Mouse (Mus musculus): ENCODE results near the gene Gm10318. TPM values are rescaled to one million over a fixed set of nuclear protein-coding genes. Genes with fewer than 3 reads are reported as not detected.

Gene Gm10318
- polyA plus RNA-seq, 1 experiment from 2014 or later = not detected

GRCm38 (mm10) chr10:77839006-77839405 is 13.7 kb upstream of the Gm10318 start:
- 76% methylated on average over 6 of the region's 6 CpGs for WGBS
- H3K4me1 ChIP-seq (replicated peaks; ENCODE audit: control insufficient read depth, insufficient read depth, low read length) = no peaks in the 10 kb centered on the region

DNA sequence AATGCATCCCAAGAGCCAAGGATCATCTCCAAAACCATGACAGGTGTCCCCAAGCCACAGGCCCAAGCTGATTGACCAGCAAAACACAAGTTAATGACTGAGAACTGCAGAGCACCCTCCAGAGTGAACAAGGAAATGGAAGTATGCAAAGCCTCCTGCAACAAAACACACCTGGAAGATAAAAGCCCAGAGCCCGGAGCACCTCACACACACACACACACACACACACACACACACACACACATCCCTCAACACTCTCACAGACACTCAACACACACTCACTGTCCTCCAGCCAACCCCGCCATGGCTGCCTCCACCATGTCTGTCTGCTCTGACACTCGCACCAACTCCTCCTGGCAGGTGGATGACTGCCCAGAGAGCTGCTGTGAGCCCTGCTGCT is 6.2 kb upstream of the Gm10318 start, which contains the start of gene Gm36176:
Gene Gm36176, plus strand, starts transcription at position 301 of the 400 bp plus-strand sequence.
- Histone ChIP-seq H3K4me1 (replicated peaks; ENCODE audit: control insufficient read depth, insufficient read depth, low read length) (no peaks in the 10 kb centered on the region), H3K27me3 (ENCODE audit: control insufficient read depth, insufficient read depth, low read length) (no peaks in the 10 kb centered on the region), H3K27ac (ENCODE audit: low read depth, low read length) (no peak within 1 kb of the TSS), H3K9ac (ENCODE audit: low read depth, low read length) (no peak within 1 kb of the TSS), H3K4me3 (ENCODE audit: low read depth, low read length) (no peak within 1 kb of the TSS), H3K36me3 (ENCODE audit: control insufficient read depth, insufficient read depth, low read length) (no peaks in the 10 kb centered on the region), H3K9me3 (ENCODE audit: control insufficient read depth, low read length) (peaks cover 3% of the 10 kb centered on the region; the same call in 1 of the 2 replicates), H3K4me2 (replicated peaks; ENCODE audit: low read depth, low read length) (no peak within 1 kb of the TSS)
- DNase-seq (ENCODE audit: low spot score) = no peak
- WGBS = 61% methylated on average over 3 of the region's 3 CpGs
- ATAC-seq (ENCODE audit: low FRiP score) = no peak

More at GRCm38 (mm10) chr10:77839006-77839405, 13.7 kb upstream of the Gm10318 start:
- ATAC-seq (ENCODE audit: low FRiP score) (no peak), DNase-seq (ENCODE audit: low spot score) (no peak)
- Histone ChIP-seq H3K9ac (ENCODE audit: low read depth, low read length) (no peak overlapping the region), H3K9me3 (ENCODE audit: control insufficient read depth, low read length) (0 out of 2 replicates have a peak, but pooled peaks cover 3% of the 10 kb centered on the region), H3K4me2 (replicated peaks; ENCODE audit: low read depth, low read length) (no peak overlapping the region), H3K27ac (ENCODE audit: low read depth, low read length) (no peak overlapping the region), H3K27me3 (ENCODE audit: control insufficient read depth, insufficient read depth, low read length) (no peaks in the 10 kb centered on the region), H3K4me3 (ENCODE audit: low read depth, low read length) (no peak overlapping the region), H3K36me3 (ENCODE audit: control insufficient read depth, insufficient read depth, low read length) (no peaks in the 10 kb centered on the region)

DNA sequence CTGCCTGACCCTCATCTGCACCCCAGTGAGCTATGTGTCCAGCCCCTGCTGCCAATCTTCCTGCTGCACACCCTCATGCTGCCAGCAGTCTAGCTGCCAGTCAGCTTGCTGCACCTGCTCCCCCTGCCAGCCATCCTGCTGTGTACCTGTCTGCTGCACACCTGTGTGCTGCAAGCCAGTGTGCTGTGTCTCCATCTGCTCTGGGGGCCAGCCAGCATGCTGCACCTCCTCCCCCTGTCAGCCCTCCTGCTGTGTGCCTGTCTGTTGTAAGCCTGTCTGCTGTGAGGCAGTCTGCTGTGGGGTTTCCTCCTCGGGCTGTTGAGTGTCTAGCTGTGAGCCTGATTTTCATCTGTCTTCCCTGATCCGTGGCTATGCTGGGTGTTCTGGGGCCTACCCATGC is 5.7 kb upstream of the Gm10318 start:
- WGBS = 11% methylated on average over 2 of the region's 2 CpGs
- no peak for DNase-seq (ENCODE audit: low spot score)
- H3K27me3 ChIP-seq (ENCODE audit: control insufficient read depth, insufficient read depth, low read length) = no peaks in the 10 kb centered on the region
- no peak overlapping the region for H3K4me3 ChIP-seq (ENCODE audit: low read depth, low read length)
- ATAC-seq (ENCODE audit: low FRiP score) = no peak
- no peak overlapping the region for H3K4me2 ChIP-seq (replicated peaks; ENCODE audit: low read depth, low read length)
- H3K4me1 ChIP-seq (replicated peaks; ENCODE audit: control insufficient read depth, insufficient read depth, low read length) = no peaks in the 10 kb centered on the region
- H3K9ac ChIP-seq (ENCODE audit: low read depth, low read length) = no peak overlapping the region
- no peak overlapping the region for H3K27ac ChIP-seq (ENCODE audit: low read depth, low read length)
- no peaks in the 10 kb centered on the region for H3K36me3 ChIP-seq (ENCODE audit: control insufficient read depth, insufficient read depth, low read length)
- peaks cover 3% of the 10 kb centered on the region; the same call in 1 of the 2 replicates for H3K9me3 ChIP-seq (ENCODE audit: control insufficient read depth, low read length)

DNA sequence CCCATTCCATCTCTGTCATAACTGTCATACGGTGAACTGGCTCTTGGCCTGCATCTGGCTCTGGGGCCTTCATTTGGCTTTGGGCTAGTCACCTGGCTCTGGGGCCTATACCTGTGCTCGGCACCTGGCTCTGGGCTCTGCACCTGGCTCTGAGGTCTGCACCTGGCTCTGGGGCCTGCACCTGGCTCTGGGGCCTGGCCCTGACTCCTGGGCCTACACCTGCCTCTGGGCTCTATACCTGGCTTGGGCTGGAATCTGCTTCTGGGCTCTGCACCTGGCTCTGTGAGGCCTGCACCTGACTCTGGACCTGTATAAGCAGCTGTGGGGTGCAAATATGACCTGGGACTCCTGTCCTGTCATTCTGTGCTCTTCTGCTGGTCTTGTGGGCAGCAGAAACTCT is 5.1 kb upstream of the Gm10318 start:
- Histone ChIP-seq H3K9me3 (ENCODE audit: control insufficient read depth, low read length) (peaks cover 3% of the 10 kb centered on the region; the same call in 1 of the 2 replicates), H3K9ac (ENCODE audit: low read depth, low read length) (no peak overlapping the region), H3K27ac (ENCODE audit: low read depth, low read length) (no peak overlapping the region), H3K4me3 (ENCODE audit: low read depth, low read length) (no peak overlapping the region), H3K4me1 (replicated peaks; ENCODE audit: control insufficient read depth, insufficient read depth, low read length) (no peaks in the 10 kb centered on the region), H3K27me3 (ENCODE audit: control insufficient read depth, insufficient read depth, low read length) (no peaks in the 10 kb centered on the region), H3K4me2 (replicated peaks; ENCODE audit: low read depth, low read length) (no peak overlapping the region), H3K36me3 (ENCODE audit: control insufficient read depth, insufficient read depth, low read length) (no peaks in the 10 kb centered on the region)
- WGBS = 89% methylated on average over 2 of the region's 2 CpGs
- ATAC-seq (ENCODE audit: low FRiP score) (no peak), DNase-seq (ENCODE audit: low spot score) (no peak)

- H3K27me3 ChIP-seq (ENCODE audit: control insufficient read depth, insufficient read depth, low read length) = no peaks in the 10 kb centered on the region
- H3K4me2 ChIP-seq (replicated peaks; ENCODE audit: low read depth, low read length) = no peak within 1 kb of the TSS
- H3K9ac ChIP-seq (ENCODE audit: low read depth, low read length) = no peak within 1 kb of the TSS
- DNase-seq (ENCODE audit: low spot score) = no peak
- WGBS = 44% methylated on average over 7 of the region's 7 CpGs
- no peaks in the 10 kb centered on the region for H3K36me3 ChIP-seq (ENCODE audit: control insufficient read depth, insufficient read depth, low read length)
- H3K4me1 ChIP-seq (replicated peaks; ENCODE audit: control insufficient read depth, insufficient read depth, low read length) = no peaks in the 10 kb centered on the region
- H3K9me3 ChIP-seq (ENCODE audit: control insufficient read depth, low read length) = no peaks in the 10 kb centered on the region
- no peak within 1 kb of the TSS for H3K4me3 ChIP-seq (ENCODE audit: low read depth, low read length)
- ATAC-seq (ENCODE audit: low FRiP score) = no peak
- no peak within 1 kb of the TSS for H3K27ac ChIP-seq (ENCODE audit: low read depth, low read length)
These were observed 9.0 kb downstream of the Gm10318 start, which contains the start of gene Gm3285 for GRCm38 (mm10) chr10:77861675-77862074. Gene Gm3285 (plus strand): TSS chr10:77861975.

GRCm38 (mm10) chr10:77864067-77864761 is 11.6 kb downstream of the Gm10318 start:
- Histone ChIP-seq H3K4me2 (replicated peaks; ENCODE audit: low read depth, low read length) (peak overlapping the region; percentile 6), H3K4me1 (replicated peaks; ENCODE audit: control insufficient read depth, insufficient read depth, low read length) (no peaks in the 10 kb centered on the region), H3K4me3 (ENCODE audit: low read depth, low read length) (peak overlapping the region; percentile 19; the same call in 1 of the 2 replicates), H3K9me3 (ENCODE audit: control insufficient read depth, low read length) (no peaks in the 10 kb centered on the region), H3K9ac (ENCODE audit: low read depth, low read length) (no peak overlapping the region), H3K27ac (ENCODE audit: low read depth, low read length) (no peak overlapping the region), H3K36me3 (ENCODE audit: control insufficient read depth, insufficient read depth, low read length) (no peaks in the 10 kb centered on the region), H3K27me3 (ENCODE audit: control insufficient read depth, insufficient read depth, low read length) (no peaks in the 10 kb centered on the region)
- ATAC-seq (ENCODE audit: low FRiP score) (peak; percentile 63), DNase-seq (ENCODE audit: low spot score) (peak; percentile 61)
- WGBS = 37% methylated on average over 14 of the region's 14 CpGs

- H3K9ac ChIP-seq (ENCODE audit: low read depth, low read length) = no peak overlapping the region
- ATAC-seq (ENCODE audit: low FRiP score) (0 out of 2 replicates have a peak, but pooled peaks have one; percentile 40), DNase-seq (ENCODE audit: low spot score) (peak; percentile 2)
- H3K36me3 ChIP-seq (ENCODE audit: control insufficient read depth, insufficient read depth, low read length) = no peaks in the 10 kb centered on the region
- H3K4me2 ChIP-seq (replicated peaks; ENCODE audit: low read depth, low read length) = peak overlapping the region; percentile 6
- 34% methylated on average over 11 of the region's 11 CpGs for WGBS
- H3K9me3 ChIP-seq (ENCODE audit: control insufficient read depth, low read length) = no peaks in the 10 kb centered on the region
- no peaks in the 10 kb centered on the region for H3K4me1 ChIP-seq (replicated peaks; ENCODE audit: control insufficient read depth, insufficient read depth, low read length)
- no peak overlapping the region for H3K27ac ChIP-seq (ENCODE audit: low read depth, low read length)
- H3K27me3 ChIP-seq (ENCODE audit: control insufficient read depth, insufficient read depth, low read length) = no peaks in the 10 kb centered on the region
- peak overlapping the region; percentile 19; the same call in 1 of the 2 replicates for H3K4me3 ChIP-seq (ENCODE audit: low read depth, low read length)
These were observed 12.1 kb downstream of the Gm10318 start for GRCm38 (mm10) chr10:77864762-77865143.

DNA sequence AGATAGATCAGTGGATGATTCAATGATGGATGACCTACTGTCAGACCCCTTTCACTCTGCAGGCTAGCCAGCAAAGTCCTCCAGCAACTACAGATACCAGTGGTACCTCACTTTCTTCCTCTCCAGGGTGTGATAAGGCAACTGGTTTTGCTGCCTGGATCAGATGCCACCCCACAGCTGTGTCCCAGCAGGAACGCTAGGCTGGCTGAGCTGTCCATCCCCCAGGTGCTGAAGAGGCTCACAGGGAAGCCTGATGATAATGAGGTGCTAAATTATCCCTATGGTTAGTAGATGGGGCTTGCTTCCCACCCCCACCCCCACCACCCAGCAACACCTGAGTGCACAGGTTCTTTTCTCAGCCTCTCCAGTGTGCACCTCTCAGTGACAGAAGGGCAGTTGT is 14.9 kb downstream of the Gm10318 start:
- no peak for ATAC-seq (ENCODE audit: low FRiP score)
- Histone ChIP-seq H3K4me3 (ENCODE audit: low read depth, low read length) (no peak overlapping the region), H3K27ac (ENCODE audit: low read depth, low read length) (no peak overlapping the region), H3K9ac (ENCODE audit: low read depth, low read length) (no peak overlapping the region), H3K4me2 (replicated peaks; ENCODE audit: low read depth, low read length) (no peak overlapping the region), H3K36me3 (ENCODE audit: control insufficient read depth, insufficient read depth, low read length) (no peaks in the 10 kb centered on the region), H3K4me1 (replicated peaks; ENCODE audit: control insufficient read depth, insufficient read depth, low read length) (no peaks in the 10 kb centered on the region), H3K9me3 (ENCODE audit: control insufficient read depth, low read length) (no peaks in the 10 kb centered on the region), H3K27me3 (ENCODE audit: control insufficient read depth, insufficient read depth, low read length) (no peaks in the 10 kb centered on the region)
- DNase-seq (ENCODE audit: low spot score) = no peak
- WGBS = 38% methylated on average over 1 of the region's 1 CpGs

DNA sequence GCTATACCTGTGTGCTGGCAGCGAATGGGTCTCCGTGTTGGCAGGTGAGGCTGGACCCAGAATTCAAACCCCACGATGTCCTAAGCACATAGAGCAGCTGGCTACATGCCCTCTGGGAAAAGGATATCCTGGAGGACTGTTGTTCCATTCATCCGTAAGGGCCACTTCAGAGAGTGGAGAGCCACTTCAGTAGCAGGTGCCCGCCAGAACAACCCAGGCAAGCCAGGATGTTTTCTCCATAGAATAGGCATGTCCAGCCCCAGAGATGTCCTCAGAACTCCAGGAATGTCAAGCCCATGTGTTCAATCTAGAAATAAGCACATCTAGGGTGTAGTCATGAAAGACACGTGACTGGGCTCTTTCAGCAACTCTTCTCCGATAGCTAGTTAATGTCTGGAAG is 17.0 kb downstream of the Gm10318 start:
- Histone ChIP-seq H3K9ac (ENCODE audit: low read depth, low read length) (no peak overlapping the region), H3K4me3 (ENCODE audit: low read depth, low read length) (no peak overlapping the region), H3K36me3 (ENCODE audit: control insufficient read depth, insufficient read depth, low read length) (no peaks in the 10 kb centered on the region), H3K27ac (ENCODE audit: low read depth, low read length) (no peak overlapping the region), H3K9me3 (ENCODE audit: control insufficient read depth, low read length) (no peaks in the 10 kb centered on the region), H3K4me1 (replicated peaks; ENCODE audit: control insufficient read depth, insufficient read depth, low read length) (no peaks in the 10 kb centered on the region), H3K27me3 (ENCODE audit: control insufficient read depth, insufficient read depth, low read length) (no peaks in the 10 kb centered on the region), H3K4me2 (replicated peaks; ENCODE audit: low read depth, low read length) (no peak overlapping the region)
- no peak for ATAC-seq (ENCODE audit: low FRiP score)
- DNase-seq (ENCODE audit: low spot score) = no peak
- WGBS = 94% methylated on average over 7 of the region's 7 CpGs
